Mouse (Mus musculus): Measurements from ENCODE around the gene Mul1.

Gene Mul1

DNA sequence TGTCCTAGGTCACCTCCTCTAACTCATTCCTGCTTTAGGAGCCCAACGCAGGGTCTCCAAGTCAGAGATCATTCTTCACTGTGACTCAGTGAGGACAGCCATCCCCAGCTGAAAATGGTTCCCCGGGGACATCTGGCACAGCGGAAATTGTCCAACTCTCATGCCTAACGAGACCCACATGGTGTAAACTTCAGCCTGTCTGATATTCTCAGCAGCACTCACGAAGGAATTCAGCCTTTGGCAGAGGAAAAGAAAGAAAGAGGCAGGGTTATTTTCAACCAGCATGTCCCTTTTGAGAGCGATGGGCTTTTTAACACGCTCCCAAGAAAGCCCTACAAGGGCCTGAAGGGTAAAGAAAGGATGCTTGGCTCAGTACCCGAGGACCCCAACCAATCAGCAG is 3.1 kb upstream of the Mul1 start:
- DNase-seq (ENCODE audit: low read depth in 2 of 2, low spot score in 2 of 2) = no peak

- no peak for DNase-seq (ENCODE audit: low read depth in 2 of 2, low spot score in 2 of 2)
These were observed 5.6 kb downstream of the Mul1 start for GRCm38 (mm10) chr4:138440062-138440461.

- DNase-seq (ENCODE audit: low read depth in 2 of 2, low spot score in 2 of 2) = no peak
These were observed 10.5 kb downstream of the Mul1 start for GRCm38 (mm10) chr4:138444941-138445340.

GRCm38 (mm10) chr4:138446981-138447380 is 12.5 kb downstream of the Mul1 start:
- no peak for DNase-seq (ENCODE audit: low read depth in 2 of 2, low spot score in 2 of 2)

GRCm38 (mm10) chr4:138447387-138447786 is 12.9 kb downstream of the Mul1 start:
- DNase-seq (ENCODE audit: low read depth in 2 of 2, low spot score in 2 of 2) = peak; percentile 84 to 88

- DNase-seq (ENCODE audit: low read depth in 2 of 2, low spot score in 2 of 2) = no peak
These were observed 13.5 kb downstream of the Mul1 start for GRCm38 (mm10) chr4:138447827-138448602.

DNA sequence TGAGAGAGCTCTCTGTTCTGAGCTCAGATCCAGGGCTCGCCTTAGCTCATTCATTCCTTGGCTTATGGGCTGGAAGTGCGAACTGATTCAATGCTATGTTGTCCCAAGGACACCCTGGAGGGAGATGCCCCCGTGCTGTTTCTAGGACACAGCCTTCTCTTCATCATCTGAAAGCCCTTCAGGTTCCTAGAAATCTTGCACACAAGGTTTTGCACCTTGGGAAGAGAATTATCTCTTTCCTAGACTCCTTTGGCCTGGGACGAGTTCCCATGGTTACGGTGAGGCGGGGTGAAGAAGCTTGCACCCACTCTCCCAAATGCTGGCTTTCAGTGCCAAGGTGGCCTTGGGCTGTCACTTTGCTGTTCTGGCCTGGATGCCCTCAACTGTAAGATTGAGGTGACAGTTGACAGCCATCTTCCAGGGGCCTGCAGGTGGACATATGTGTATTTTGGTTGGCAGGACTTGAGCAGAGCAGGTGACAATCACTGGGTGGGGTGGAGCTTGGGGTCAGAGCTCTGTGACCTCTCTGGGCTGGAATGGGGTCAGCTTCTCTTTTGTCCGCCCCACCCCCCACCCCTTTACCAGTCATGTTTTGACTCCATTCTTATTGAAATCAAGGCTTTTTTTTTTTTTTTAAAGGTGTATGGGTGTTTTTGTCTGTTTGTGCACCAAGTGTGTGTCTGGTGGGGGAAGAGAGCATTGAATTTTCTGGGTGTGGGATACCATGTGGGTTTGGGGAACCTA is 14.6 kb downstream of the Mul1 start:
- DNase-seq (ENCODE audit: low read depth in 2 of 2, low spot score in 2 of 2) = no peak

GRCm38 (mm10) chr4:138449636-138450314 is 15.3 kb downstream of the Mul1 start:
- no peak for DNase-seq (ENCODE audit: low read depth in 2 of 2, low spot score in 2 of 2)

DNA sequence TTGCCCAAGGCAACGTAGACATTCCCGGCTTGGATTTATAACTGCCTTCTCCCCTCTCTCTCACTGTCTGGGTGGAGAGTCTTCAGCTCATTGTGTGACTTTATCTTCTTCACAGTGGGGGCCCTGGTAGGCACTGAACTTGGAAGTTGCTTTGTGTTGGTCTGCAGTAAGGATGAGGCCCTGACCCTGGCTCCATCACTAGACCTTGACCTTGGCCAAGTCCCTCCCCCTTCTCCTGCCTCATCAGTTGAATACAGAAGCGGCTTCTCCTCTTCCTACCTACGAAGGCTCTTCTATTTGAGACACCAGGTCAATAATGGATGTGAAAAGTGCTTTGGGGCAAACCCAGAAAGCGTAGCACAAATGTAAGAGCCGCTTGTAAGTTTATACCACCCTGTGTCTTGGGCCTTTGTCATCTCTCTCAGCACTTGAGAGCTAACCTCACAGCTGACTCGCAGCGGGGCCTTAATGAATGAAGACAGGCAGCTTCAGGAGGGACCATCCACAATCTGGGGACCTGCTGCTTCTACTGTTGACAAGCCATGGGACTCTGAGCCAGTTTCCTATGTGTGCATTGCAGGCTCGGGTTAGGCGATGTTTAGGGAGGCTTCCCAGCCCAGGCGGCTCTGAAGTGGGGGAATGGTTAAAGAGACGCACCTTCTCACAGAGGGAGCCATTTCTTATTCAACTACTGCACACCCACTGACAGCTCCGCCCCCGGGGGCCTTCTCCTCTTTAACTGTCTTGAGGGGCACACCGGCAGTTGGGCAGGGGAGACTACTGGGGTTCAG is 18.0 kb downstream of the Mul1 start:
- no peak for DNase-seq (ENCODE audit: low read depth in 2 of 2, low spot score in 2 of 2)

DNA sequence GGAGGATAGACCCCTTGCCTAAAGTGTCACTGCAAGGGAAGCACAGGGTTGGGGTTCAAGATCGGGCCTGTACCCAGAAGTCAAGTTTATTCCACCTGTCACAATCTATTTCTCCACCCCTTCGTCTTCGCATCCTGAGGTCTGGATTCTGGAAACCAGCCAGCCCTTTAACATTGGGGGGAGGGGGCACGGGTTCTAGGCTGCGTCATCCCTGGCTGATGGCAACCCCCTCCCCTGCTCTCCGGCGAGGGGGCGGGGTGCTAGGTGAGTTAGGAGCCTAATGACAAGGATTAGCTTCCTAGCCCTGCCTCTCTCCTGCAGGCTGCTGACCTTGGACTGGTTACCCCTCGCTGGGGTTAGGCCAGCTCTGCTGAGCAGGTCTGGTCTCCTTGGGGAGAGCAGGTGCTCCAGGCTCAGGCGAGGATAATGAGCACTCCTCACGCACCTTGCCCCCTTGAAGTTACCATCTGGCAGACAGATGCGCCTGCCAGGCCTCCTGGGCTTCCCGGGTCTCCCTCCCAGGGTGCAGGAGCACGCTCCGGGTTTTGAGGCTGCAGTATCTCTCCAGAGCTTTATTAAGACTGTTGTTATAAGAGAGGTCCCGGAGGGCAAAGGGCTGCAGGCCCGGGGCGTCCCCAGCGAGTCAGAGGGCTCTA is 18.8 kb downstream of the Mul1 start:
- no peak for DNase-seq (ENCODE audit: low read depth in 2 of 2, low spot score in 2 of 2)

GRCm38 (mm10) chr4:138453753-138454570 is 19.5 kb downstream of the Mul1 start, which contains the start of gene Camk2n1:
Gene Camk2n1, plus strand, starts transcription at chr4:138454314.
- DNase-seq (ENCODE audit: low read depth in 2 of 2, low spot score in 2 of 2) = no peak

- no peak for DNase-seq (ENCODE audit: low read depth in 2 of 2, low spot score in 2 of 2)
These were observed 20.2 kb downstream of the Mul1 start for GRCm38 (mm10) chr4:138454571-138455140.

- DNase-seq (ENCODE audit: low read depth in 2 of 2, low spot score in 2 of 2) = no peak
These were observed 20.9 kb downstream of the Mul1 start for GRCm38 (mm10) chr4:138455141-138455955.

DNA sequence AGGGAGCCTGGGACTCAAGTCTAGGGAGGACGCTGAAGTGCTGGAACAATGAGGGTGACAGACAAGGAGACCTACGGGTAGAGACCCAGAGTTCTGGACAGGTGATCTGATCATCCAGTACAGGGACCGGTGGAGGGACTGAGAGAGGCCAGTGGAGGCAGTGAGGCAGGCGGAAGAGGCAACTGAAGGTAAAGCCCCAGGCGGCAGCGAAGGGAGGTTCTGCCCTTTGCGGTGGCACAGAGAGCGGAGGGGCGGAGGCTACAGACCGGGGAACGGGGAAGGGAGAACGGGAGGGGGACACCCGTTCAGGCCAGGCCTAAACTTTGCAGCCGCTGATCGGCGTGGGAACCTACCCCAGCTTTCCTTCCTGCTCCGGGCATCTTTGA is 21.5 kb downstream of the Mul1 start:
- DNase-seq (ENCODE audit: low read depth in 2 of 2, low spot score in 2 of 2) = no peak

- no peak for DNase-seq (ENCODE audit: low read depth in 2 of 2, low spot score in 2 of 2)
These were observed 22.1 kb downstream of the Mul1 start for GRCm38 (mm10) chr4:138456536-138456935.

DNA sequence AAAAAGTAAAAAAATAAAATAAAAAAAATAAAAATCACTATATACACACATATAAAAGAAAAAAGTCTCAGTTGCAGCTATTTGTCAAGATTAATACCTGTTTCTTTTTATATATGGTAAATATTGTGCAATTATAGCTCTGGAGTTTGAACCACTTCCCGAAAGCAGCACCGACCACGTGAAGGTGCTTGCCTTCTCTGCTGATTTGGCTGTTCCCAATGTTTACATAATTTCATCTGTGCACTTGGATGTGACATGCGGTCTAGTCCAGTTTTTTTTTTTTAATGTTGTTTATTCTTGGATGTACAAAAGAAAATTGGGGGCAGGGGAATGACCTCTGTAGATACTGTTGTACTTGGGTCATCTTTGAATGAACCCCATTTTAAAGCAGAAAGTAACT is 22.6 kb downstream of the Mul1 start:
- no peak for DNase-seq (ENCODE audit: low read depth in 2 of 2, low spot score in 2 of 2)

DNA sequence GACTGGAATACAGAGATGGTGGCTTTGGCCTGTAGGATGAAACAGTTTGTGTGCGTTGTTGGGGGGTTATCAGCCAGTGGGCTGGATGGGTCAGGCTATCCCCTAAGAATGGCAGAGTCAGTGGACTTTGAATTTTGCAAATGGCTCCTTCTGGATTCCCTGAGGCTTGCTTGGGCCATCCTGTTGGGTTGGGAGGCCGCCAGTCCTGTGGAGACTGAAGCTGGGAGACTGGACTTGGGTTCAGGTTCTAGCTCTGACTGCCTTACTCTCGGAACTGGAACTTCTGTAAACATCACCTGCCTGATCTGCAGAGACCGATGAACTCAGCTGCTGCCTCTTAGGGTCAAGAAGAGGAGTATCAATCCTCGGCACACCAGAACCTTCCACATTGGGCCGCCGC is 23.7 kb downstream of the Mul1 start:
- DNase-seq (ENCODE audit: low read depth in 2 of 2, low spot score in 2 of 2) = no peak

GRCm38 (mm10) chr4:138458735-138459440 is 24.4 kb downstream of the Mul1 start:
- no peak for DNase-seq (ENCODE audit: low read depth in 2 of 2, low spot score in 2 of 2)
